28 mouse cellular contexts compared by ENCODE assay signal in genomic region chr13:25069765-25070164, GRCm38 (mm10). TPM values are rescaled to one million over a fixed set of nuclear protein-coding genes. Genes with fewer than 3 reads are reported as not detected.
DNase-seq lines count a peak whose midpoint lies in the region; ATAC-seq and TF ChIP-seq lines count a peak whose summit lies in the region.
"Had no signal": no experiment of that assay in that cellular context is flagged by ENCODE, and none has a peak within 500 bp of the region (broad histone marks: within the 10 kb centered on the region; RNA-seq: fewer than 3 reads in every experiment).

No protein-coding gene starts in this region.

- H3K27me3 ChIP-seq in heart, embryonic 10.5 days (ENCODE audit: insufficient read depth, poor library complexity, severe bottlenecking), result no peaks in the 10 kb centered on the region
- no peaks in the 10 kb centered on the region for H3K27me3 ChIP-seq in kidney, postnatal 0 days (ENCODE audit: insufficient read depth, low read length)
- no peaks in the 10 kb centered on the region for H3K27me3 ChIP-seq in kidney, adult 2 months (replicated peaks; ENCODE audit: control insufficient read depth, insufficient read depth, low read length)
- H3K27me3 ChIP-seq: embryonic facial prominence, embryonic 15.5 days; heart, embryonic 15.5 days had no signal

- H3K9ac ChIP-seq in kidney, postnatal 0 days (ENCODE audit: low read depth, low read length), result no peak overlapping the region
- H3K9ac ChIP-seq: embryonic facial prominence, embryonic 15.5 days; heart, embryonic 15.5 days; hindbrain, embryonic 14.5 days had no signal

- H3K9me3 ChIP-seq in heart, embryonic 10.5 days, result no peaks in the 10 kb centered on the region
- no peaks in the 10 kb centered on the region for H3K9me3 ChIP-seq in kidney, postnatal 0 days (replicated peaks; ENCODE audit: low read length)
- H3K9me3 ChIP-seq: embryonic facial prominence, embryonic 15.5 days; forebrain, embryonic 10.5 days; heart, embryonic 15.5 days; hindbrain, embryonic 10.5 days had no signal

- no peak overlapping the region for H3K4me2 ChIP-seq in kidney, postnatal 0 days (ENCODE audit: low read length)
- H3K4me2 ChIP-seq: embryonic facial prominence, embryonic 15.5 days; heart, embryonic 11.5 days; heart, embryonic 15.5 days; hindbrain, embryonic 14.5 days had no signal

- peak; percentile 72 for DNase-seq in heart, embryonic 10.5 days (ENCODE audit: low spot score)
- DNase-seq in heart, postnatal 10 days, result no peak
- DNase-seq in kidney, postnatal 0 days (ENCODE audit: low spot score), result peak; percentile 34
- DNase-seq in kidney, adult 2 months, result no peak
- DNase-seq in Muller cell, postnatal 12 days (ENCODE audit: inconsistent ontology term), result peak; percentile 58
- peak; percentile 29 for DNase-seq in brain, embryonic 14.5 days (ENCODE audit: low read depth)
- no peak for DNase-seq in left cerebral cortex, adult 2 months (ENCODE audit: extremely low spot score in 1 of 2, low spot score in 2 of 2)
- DNase-seq: adrenal gland, adult 8-10 months; adrenal gland, postnatal 36 days; cerebellum, adult 11 months; cerebellum, adult 8-10 months; cerebellum, postnatal 14 days; embryo, embryonic 11 days; gastrocnemius, adult 2 months; gastrocnemius, postnatal 25 days had no signal

- no peak overlapping the region for H3K27ac ChIP-seq in heart, embryonic 10.5 days
- peak overlapping the region; percentile 58; the same call in 1 of the 2 replicates for H3K27ac ChIP-seq in kidney, postnatal 0 days
- H3K27ac ChIP-seq in kidney, adult 2 months (ENCODE audit: insufficient read depth, low read depth, low read length), result no peak overlapping the region
- no peak overlapping the region for H3K27ac ChIP-seq in left cerebral cortex, adult 2 months
- H3K27ac ChIP-seq: embryonic facial prominence, embryonic 15.5 days; forebrain, embryonic 10.5 days; gastrocnemius, adult 2 months; heart, embryonic 15.5 days; hindbrain, embryonic 10.5 days; hindbrain, embryonic 14.5 days had no signal

- no peaks in the 10 kb centered on the region for H3K36me3 ChIP-seq in heart, embryonic 10.5 days
- no peaks in the 10 kb centered on the region for H3K36me3 ChIP-seq in kidney, postnatal 0 days (ENCODE audit: insufficient read depth, low read length)
- H3K36me3 ChIP-seq in kidney, adult 2 months (ENCODE audit: control insufficient read depth, insufficient read depth, low read length), result no peaks in the 10 kb centered on the region
- H3K36me3 ChIP-seq: embryonic facial prominence, embryonic 15.5 days; forebrain, embryonic 10.5 days; heart, embryonic 15.5 days; hindbrain, embryonic 10.5 days had no signal

- intact Hi-C loops in heart, postnatal 10 days (cut with DNase I), result no loop called here
- intact Hi-C loops in left cerebral cortex, adult 2 months (cut with DNase I), result no loop called here

- 72% methylated on average over 4 of the region's 4 CpGs for WGBS in heart, embryonic 10.5 days
- 44% methylated on average over 4 of the region's 4 CpGs for WGBS in kidney, postnatal 0 days
- WGBS in kidney, adult 2 months, result 79% methylated on average over 4 of the region's 4 CpGs

- peak; percentile 58; the same call in 1 of the 2 replicates for ATAC-seq in kidney, postnatal 0 days (replicated peaks; ENCODE audit: low FRiP score, low read depth)
- ATAC-seq: forebrain, embryonic 14.5 days had no signal

- no peak for TF ChIP-seq POLR2A in kidney, adult 2 months (IDR thresholded peaks at IDR 0.05; ENCODE audit: low read depth, low read length)
- no peak for TF ChIP-seq POLR2A in brain, embryonic 14.5 days (IDR thresholded peaks at IDR 0.05; ENCODE audit: borderline replicate concordance, extremely low read depth, insufficient read depth, insufficient read length, poor library complexity, severe bottlenecking)

- H3K4me1 ChIP-seq in heart, embryonic 10.5 days, result no peaks in the 10 kb centered on the region
- H3K4me1 ChIP-seq in kidney, postnatal 0 days (replicated peaks; ENCODE audit: insufficient read depth, low read length), result peaks cover 4% of the 10 kb centered on the region; the same call in 1 of the 2 replicates
- H3K4me1 ChIP-seq in kidney, adult 2 months (ENCODE audit: control insufficient read depth, insufficient read depth, low read length), result no peaks in the 10 kb centered on the region
- H3K4me1 ChIP-seq: embryonic facial prominence, embryonic 15.5 days; forebrain, embryonic 10.5 days; heart, embryonic 15.5 days; hindbrain, embryonic 10.5 days had no signal

- no peak for TF ChIP-seq CTCF in kidney, postnatal 0 days (IDR thresholded peaks at IDR 0.05; ENCODE audit: low read depth)
- no peak for TF ChIP-seq CTCF in kidney, adult 2 months (conservative IDR thresholded peaks at IDR 0.05; ENCODE audit: insufficient read depth, insufficient read length, low read depth, low read length)
- no peak for TF ChIP-seq CTCF in brain, embryonic 14.5 days (IDR thresholded peaks at IDR 0.05; ENCODE audit: borderline replicate concordance, extremely low read depth, insufficient read depth, insufficient read length)
- no peak for TF ChIP-seq CTCF in left cerebral cortex, adult 2 months (IDR thresholded peaks at IDR 0.05)

- H3K4me3 ChIP-seq in heart, embryonic 10.5 days, result no peak overlapping the region
- no peak overlapping the region for H3K4me3 ChIP-seq in kidney, postnatal 0 days (replicated peaks; ENCODE audit: low read depth, low read length)
- H3K4me3 ChIP-seq in kidney, adult 2 months (ENCODE audit: insufficient read depth, low read depth, low read length), result no peak overlapping the region
- H3K4me3 ChIP-seq in left cerebral cortex, adult 2 months, result no peak overlapping the region
- H3K4me3 ChIP-seq: embryonic facial prominence, embryonic 15.5 days; erythroblast, embryonic 14.5 days; forebrain, embryonic 10.5 days; gastrocnemius, adult 2 months; heart, embryonic 15.5 days; hindbrain, embryonic 10.5 days had no signal

RNA-seq across cellular contexts. Expression of gene Dcdc2a, which starts 14.0 kb away (rescaled TPM):
- polyA plus RNA-seq in heart, embryonic 10.5 days (2016; fragmentation: Nextera tagmentation; extraction: Ambion mirVana), result 0.75 and 0.83 TPM in 2 replicates
- under 1 TPM in 1 of 2 experiments, not detected in 1; 0.14 TPM for total RNA-seq in heart, postnatal 10 days (2021)
- 73.7 and 88.5 TPM in 2 replicates for polyA plus RNA-seq in kidney, postnatal 0 days (2015; fragmentation: Nextera tagmentation; extraction: Ambion mirVana)
- 1.4 and 1.6 TPM in 2 replicates for polyA plus RNA-seq in kidney, adult 2 months (2012; rRNA removed)
- polyA plus RNA-seq in brain, embryonic 14.5 days (2012; rRNA removed), result 0.82 and 2.9 TPM in 2 replicates
- 1 to 10 TPM; 5.0 to 5.1 TPM for total RNA-seq in left cerebral cortex, adult 2 months (2021)
- total RNA-seq: common myeloid progenitor, adult 5-6 weeks; gastrocnemius, postnatal 25 days; granulocyte monocyte progenitor cell, adult 5-6 weeks; heart, postnatal 25 days; MEL had no signal
- polyA plus RNA-seq: C2C12; erythroblast, embryonic 14.5 days had no signal

RNA-seq across cellular contexts. Expression of gene Mrs2, which starts 49.6 kb away (rescaled TPM):
- polyA plus RNA-seq in heart, embryonic 10.5 days (2016; fragmentation: Nextera tagmentation; extraction: Ambion mirVana), result 18.5 and 19.8 TPM in 2 replicates
- total RNA-seq in heart, postnatal 10 days (2021), result 10 to 100 TPM; 46.7 to 60.0 TPM
- polyA plus RNA-seq in kidney, postnatal 0 days (2015; fragmentation: Nextera tagmentation; extraction: Ambion mirVana), result 13.7 and 13.8 TPM in 2 replicates
- polyA plus RNA-seq in kidney, adult 2 months (2012; rRNA removed), result 23.9 and 27.3 TPM in 2 replicates
- polyA plus RNA-seq in brain, embryonic 14.5 days (2012; rRNA removed), result 35.7 and 41.3 TPM in 2 replicates
- 10 to 100 TPM; 54.3 to 65.6 TPM for total RNA-seq in left cerebral cortex, adult 2 months (2021)

Comparison
In these comparisons a context has a peak if more than half of its experiments do, and no peak if none do; other contexts are left out.
1. DNase-seq: peak in heart, embryonic 10.5 days (single experiment), kidney, postnatal 0 days (single experiment), Muller cell, postnatal 12 days (single experiment) and brain, embryonic 14.5 days (single experiment); none in heart, postnatal 10 days (0 of 2), kidney, adult 2 months (single experiment) and left cerebral cortex, adult 2 months (0 of 2).
2. RNA of gene Dcdc2a, which starts 14.0 kb away (polyA plus RNA-seq): 73.7 to 88.5 TPM in kidney, postnatal 0 days; 0.82 to 2.9 TPM in brain, embryonic 14.5 days, 1.4 to 1.6 TPM in kidney, adult 2 months and 0.75 to 0.83 TPM in heart, embryonic 10.5 days; every median in the first group is over 10 times any median in the second.